Mouse (Mus musculus) stomach, embryonic 14.5 days (tissue): ENCODE data around the gene Rheb. TPM values are rescaled to one million over a fixed set of nuclear protein-coding genes. Genes with fewer than 3 reads are reported as not detected.

Experiments used
- ATAC-seq: fragments of 200-750 bp; cut with Nextera tagmentation; 2 replicates; pipeline ENCODE4 v1.8.0; 2017; ENCODE audit warnings: low read depth, moderate TSS enrichment; ENCODE audit not compliant: insufficient number of reproducible peaks, insufficient read depth, low FRiP score
- H3K27ac ChIP-seq: fragments of 300-500 bp; sonication (generic); 2 replicates; pipeline ENCODE4 v1.5.1; 2014; ENCODE audit warnings: mild to moderate bottlenecking, low read length, moderate library complexity, mixed read lengths
- H3K27me3 ChIP-seq: fragments of 300-500 bp; sonication (generic); 2 replicates; pipeline ENCODE4 v1.6.1; 2014; ENCODE audit warnings: low read length, control low read depth, mixed read lengths; ENCODE audit not compliant: control insufficient read depth, insufficient read depth
- H3K36me3 ChIP-seq: fragments of 300-500 bp; sonication (generic); 2 replicates; pipeline ENCODE4 v1.6.1; 2014; ENCODE audit warnings: mild to moderate bottlenecking, control low read depth, low read length, moderate library complexity, mixed read lengths; ENCODE audit not compliant: control insufficient read depth, insufficient read depth
- H3K4me1 ChIP-seq: fragments of 300-500 bp; sonication (generic); 2 replicates; pipeline ENCODE4 v1.6.1; 2014; ENCODE audit warnings: low read length, control low read depth, mixed read lengths; ENCODE audit not compliant: control insufficient read depth, insufficient read depth
- H3K4me2 ChIP-seq: fragments of 300-500 bp; sonication (generic); replicated peaks from 2 replicates; pipeline ENCODE4 v1.6.1; 2014; ENCODE audit warnings: low read depth, low read length, control low read depth
- H3K4me3 ChIP-seq: fragments of 300-500 bp; sonication (generic); 2 replicates; pipeline ENCODE4 v1.5.1; 2014; ENCODE audit warnings: low read depth, low read length, control low read depth
- H3K9ac ChIP-seq: fragments of 300-500 bp; sonication (generic); replicated peaks from 2 replicates; pipeline ENCODE4 v1.6.1; 2014; ENCODE audit warnings: low read depth, mild to moderate bottlenecking, control low read depth, low read length, moderate library complexity, mixed read lengths
- H3K9me3 ChIP-seq: fragments of 300-500 bp; sonication (generic); 2 replicates; pipeline ENCODE4 v1.6.1; 2016; ENCODE audit warnings: low read depth, low read length, control low read depth; ENCODE audit not compliant: control insufficient read depth
- WGBS: fragments of 180-500 bp; shearing (Covaris S2); extraction: QIAGEN DNeasy Blood & Tissue Kit; methylation state at CpG from one replicate; pipeline ENCODE4 v1.1.7; 2014; 5-methylcytosine and 5-hydroxymethylcytosine counted together
- polyA plus RNA-seq: library from polyadenylated mRNA; unstranded; fragments of >200 nt; fragmentation: Nextera tagmentation; extraction: Ambion mirVana; gene quantifications from 2 replicates; pipeline ENCODE4 v1.2.1, GENCODE M21; 2014

Gene Rheb
- 226 and 237 TPM in 2 replicates for polyA plus RNA-seq

- Histone ChIP-seq H3K4me3 (peak within 1 kb of the TSS; percentile 84), H3K4me2 (peak within 1 kb of the TSS; percentile 92), H3K4me1 (peaks cover 19% of the 10 kb centered on the region), H3K36me3 (no peaks in the 10 kb centered on the region), H3K9me3 (no peaks in the 10 kb centered on the region), H3K9ac (peak within 1 kb of the TSS; percentile 95), H3K27me3 (no peaks in the 10 kb centered on the region), H3K27ac (peak within 1 kb of the TSS; percentile 100)
- peak; percentile 97 for ATAC-seq
- WGBS = under 1% methylated on average over 92 of the region's 92 CpGs
Observed at GRCm38 (mm10) chr5:24842274-24843102, at the start of gene Rheb. Gene Rheb (minus strand): TSS chr5:24842624.

DNA sequence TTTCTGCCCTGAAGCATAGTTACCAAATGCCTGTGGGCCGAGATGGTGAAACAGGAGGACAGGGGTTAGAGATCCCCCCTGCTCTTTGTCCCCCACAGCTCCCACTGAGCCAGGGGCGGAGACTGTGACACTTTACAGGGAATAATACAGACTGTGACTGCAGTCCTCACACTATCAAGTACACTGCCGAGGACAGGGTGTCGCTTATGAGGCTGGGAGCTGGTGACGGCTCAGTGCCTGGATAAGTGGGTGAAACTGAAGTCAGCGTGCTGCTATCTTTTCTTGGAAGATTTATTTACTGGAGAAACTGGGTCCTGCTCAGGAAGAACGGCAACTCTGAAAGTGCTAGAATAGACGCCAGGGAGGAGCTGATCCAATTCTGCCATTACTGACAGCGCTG, 47.4 kb upstream of the Rheb start:
- ATAC-seq = no peak
- H3K27me3 ChIP-seq = no peaks in the 10 kb centered on the region
- H3K9ac ChIP-seq = no peak overlapping the region
- H3K27ac ChIP-seq = no peak overlapping the region
- no peaks in the 10 kb centered on the region for H3K9me3 ChIP-seq
- no peak overlapping the region for H3K4me3 ChIP-seq
- WGBS = 69% methylated on average over 9 of the region's 9 CpGs
- no peak overlapping the region for H3K4me2 ChIP-seq
- H3K36me3 ChIP-seq = peaks cover 5% of the 10 kb centered on the region; the same call in 1 of the 2 replicates
- no peaks in the 10 kb centered on the region for H3K4me1 ChIP-seq

DNA sequence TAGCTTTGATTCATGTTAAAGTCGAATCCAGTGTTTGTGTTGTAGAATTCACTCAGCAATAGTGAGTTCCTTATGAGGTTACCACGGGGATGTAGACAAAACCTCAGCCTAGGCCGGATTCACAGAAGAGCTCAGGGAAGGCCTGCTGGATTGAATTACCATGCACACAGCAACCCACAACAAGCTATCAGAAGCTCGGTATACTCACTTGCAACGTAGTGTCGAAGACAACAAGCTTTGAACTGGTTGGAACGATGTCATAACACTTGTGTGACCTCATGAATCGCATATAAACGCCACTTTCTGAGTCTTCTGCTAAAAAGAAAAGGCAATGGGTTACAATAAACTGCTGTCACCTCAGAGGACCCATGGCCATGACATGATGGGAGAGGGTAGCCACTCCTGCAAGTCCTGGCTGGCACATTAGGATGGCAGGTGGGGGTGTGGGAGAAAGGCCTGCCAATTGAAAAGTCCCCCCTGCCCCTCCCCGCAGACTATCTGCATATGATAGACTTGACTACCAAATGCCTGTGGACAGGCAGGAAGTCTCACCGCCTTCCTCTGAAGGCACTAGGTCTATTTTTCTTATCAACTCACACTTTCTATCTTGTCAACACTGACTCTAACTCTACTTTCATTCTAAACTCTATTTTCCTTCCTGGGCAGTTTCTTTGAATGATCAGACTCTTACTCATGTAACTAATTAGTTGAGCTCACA, 46.6 kb upstream of the Rheb start:
- Histone ChIP-seq H3K4me3 (no peak overlapping the region), H3K36me3 (peaks cover 5% of the 10 kb centered on the region; the same call in 1 of the 2 replicates), H3K4me1 (no peaks in the 10 kb centered on the region), H3K4me2 (no peak overlapping the region), H3K27ac (no peak overlapping the region), H3K27me3 (no peaks in the 10 kb centered on the region), H3K9ac (no peak overlapping the region), H3K9me3 (no peaks in the 10 kb centered on the region)
- ATAC-seq = no peak
- 89% methylated on average over 11 of the region's 11 CpGs for WGBS

- ATAC-seq = no peak
- Histone ChIP-seq H3K4me3 (no peak overlapping the region), H3K9ac (no peak overlapping the region), H3K4me1 (no peaks in the 10 kb centered on the region), H3K36me3 (peaks cover 5% of the 10 kb centered on the region; the same call in 1 of the 2 replicates), H3K27me3 (no peaks in the 10 kb centered on the region), H3K9me3 (no peaks in the 10 kb centered on the region), H3K27ac (no peak overlapping the region), H3K4me2 (no peak overlapping the region)
- WGBS = 83% methylated on average over 8 of the region's 8 CpGs
Observed at GRCm38 (mm10) chr5:24887271-24887670, 44.8 kb upstream of the Rheb start.

DNA sequence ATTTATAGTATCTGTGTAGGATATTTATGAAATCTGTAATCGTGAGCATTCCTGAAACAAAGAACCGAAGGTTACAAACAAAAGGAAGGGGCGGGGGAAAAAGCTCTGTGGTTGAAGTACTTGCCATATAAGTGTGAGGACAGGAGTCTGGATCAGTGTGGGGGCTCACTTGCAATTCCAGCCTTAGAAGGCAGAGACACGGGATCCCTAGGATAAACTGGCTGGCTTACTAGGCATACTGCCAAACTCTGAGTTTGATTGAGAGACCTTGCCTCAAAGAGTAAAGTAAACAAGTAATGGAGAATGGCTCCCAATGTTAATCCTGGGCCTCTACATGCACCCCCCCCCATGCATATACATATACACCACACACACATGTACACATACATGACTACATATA, 36.3 kb upstream of the Rheb start:
- Histone ChIP-seq H3K4me2 (no peak overlapping the region), H3K36me3 (peaks cover 4% of the 10 kb centered on the region; the same call in 1 of the 2 replicates)
- 45% methylated on average over 4 of the region's 4 CpGs for WGBS

DNA sequence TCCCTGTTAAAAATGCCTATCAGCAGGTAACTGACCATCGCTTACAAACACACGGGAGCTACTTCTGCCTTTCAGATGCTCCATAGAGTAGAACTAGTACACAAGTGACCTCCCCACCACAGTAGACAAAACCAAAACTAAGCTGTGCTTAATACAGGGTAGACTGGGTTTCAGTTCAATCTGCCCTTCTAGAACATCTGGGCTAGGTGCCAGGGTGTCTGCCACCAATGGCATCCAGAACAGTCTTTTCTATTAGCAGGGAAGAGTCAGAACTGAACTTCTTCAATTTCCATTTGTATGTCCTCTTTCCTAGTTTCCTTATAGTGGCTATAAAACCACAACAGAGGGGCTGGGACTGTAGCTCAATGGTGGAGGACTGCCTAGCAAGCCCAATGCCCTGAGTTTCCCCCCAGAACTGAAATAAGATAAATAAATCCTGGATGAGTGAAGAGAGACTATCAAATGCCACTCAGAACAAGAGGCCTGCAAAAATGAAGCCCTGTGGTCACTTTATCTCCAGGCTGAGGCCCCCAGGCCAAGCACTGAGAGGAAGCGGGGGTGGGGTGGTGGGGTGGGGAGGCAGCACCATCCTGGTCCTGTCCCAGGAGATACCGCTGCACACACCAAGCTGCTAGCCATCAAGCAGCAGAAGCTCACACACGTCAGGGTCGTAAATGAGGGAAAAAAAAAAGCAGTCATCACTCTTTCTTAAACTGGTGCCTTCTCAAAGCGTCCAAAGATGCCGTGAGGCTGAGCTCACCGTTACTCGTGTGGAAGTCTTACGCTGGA, 35.6 kb upstream of the Rheb start:
- WGBS = 49% methylated on average over 11 of the region's 11 CpGs
- H3K4me1 ChIP-seq = no peaks in the 10 kb centered on the region
- H3K27ac ChIP-seq = peak overlapping the region; percentile 44; the same call in 1 of the 2 replicates
- no peak for ATAC-seq
- no peak overlapping the region for H3K9ac ChIP-seq
- no peaks in the 10 kb centered on the region for H3K9me3 ChIP-seq
- no peak overlapping the region for H3K4me2 ChIP-seq
- peaks cover 4% of the 10 kb centered on the region; the same call in 1 of the 2 replicates for H3K36me3 ChIP-seq
- no peaks in the 10 kb centered on the region for H3K27me3 ChIP-seq
- no peak overlapping the region for H3K4me3 ChIP-seq

More for the DNA sequence above, 36.3 kb upstream of the Rheb start:
- no peak; the same call in 1 of the 2 replicates for ATAC-seq
- Histone ChIP-seq H3K27ac (peak overlapping the region; percentile 44; the same call in 1 of the 2 replicates), H3K4me3 (no peak overlapping the region), H3K27me3 (no peaks in the 10 kb centered on the region), H3K4me1 (no peaks in the 10 kb centered on the region), H3K9ac (no peak overlapping the region), H3K9me3 (no peaks in the 10 kb centered on the region)

DNA sequence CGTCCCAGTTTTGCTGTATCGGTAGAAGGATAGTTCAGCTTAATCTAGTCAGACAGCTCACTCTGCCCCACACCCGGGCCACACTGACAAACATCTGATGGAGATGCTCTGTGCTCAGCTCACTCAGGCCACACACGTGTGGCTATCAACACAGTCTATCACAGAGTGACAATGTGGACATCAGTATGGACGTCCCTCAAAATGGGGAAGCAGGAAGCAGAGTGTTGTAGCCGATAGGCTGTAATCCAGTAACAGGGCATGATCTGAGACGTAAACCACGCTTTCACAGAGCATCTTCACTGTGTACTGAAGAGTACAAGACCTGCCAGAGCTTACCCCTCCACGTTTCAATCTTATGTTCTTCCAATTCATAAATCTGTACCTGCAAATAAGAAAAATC, 34.2 kb upstream of the Rheb start:
- H3K36me3 ChIP-seq = peaks cover 4% of the 10 kb centered on the region; the same call in 1 of the 2 replicates
- no peaks in the 10 kb centered on the region for H3K4me1 ChIP-seq
- H3K4me3 ChIP-seq = no peak overlapping the region
- H3K27me3 ChIP-seq = no peaks in the 10 kb centered on the region
- ATAC-seq = no peak
- H3K4me2 ChIP-seq = no peak overlapping the region
- no peaks in the 10 kb centered on the region for H3K9me3 ChIP-seq
- H3K9ac ChIP-seq = no peak overlapping the region
- H3K27ac ChIP-seq = no peak overlapping the region
- 90% methylated on average over 9 of the region's 9 CpGs for WGBS

DNA sequence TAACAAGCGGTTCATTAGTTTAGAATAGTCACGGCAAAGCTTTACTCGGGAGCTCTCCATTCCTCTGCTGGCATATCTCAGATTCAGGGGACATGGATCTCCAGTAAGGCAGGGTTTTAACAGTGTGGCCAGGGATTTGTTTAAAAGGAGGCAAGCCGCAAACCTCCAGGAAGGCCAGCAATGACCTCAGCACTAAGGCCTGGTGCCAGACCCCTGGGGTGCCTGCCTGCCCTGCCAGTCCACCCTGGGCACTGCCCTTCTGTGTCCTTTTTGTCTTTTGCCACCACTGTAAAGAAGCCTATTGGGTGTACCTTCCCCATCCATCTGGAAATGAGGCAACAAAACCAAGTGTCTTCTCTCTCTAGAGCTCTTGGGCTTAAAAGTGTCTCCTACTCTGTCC, 31.7 kb upstream of the Rheb start:
- no peak overlapping the region for H3K4me2 ChIP-seq
- H3K27me3 ChIP-seq = no peaks in the 10 kb centered on the region
- ATAC-seq = no peak
- H3K36me3 ChIP-seq = peaks cover 4% of the 10 kb centered on the region; the same call in 1 of the 2 replicates
- no peak overlapping the region for H3K27ac ChIP-seq
- H3K4me3 ChIP-seq = no peak overlapping the region
- no peak overlapping the region for H3K9ac ChIP-seq
- H3K9me3 ChIP-seq = no peaks in the 10 kb centered on the region
- 63% methylated on average over 4 of the region's 4 CpGs for WGBS
- H3K4me1 ChIP-seq = no peaks in the 10 kb centered on the region; the same call in 1 of the 2 replicates
